In the genomic region with DNA sequence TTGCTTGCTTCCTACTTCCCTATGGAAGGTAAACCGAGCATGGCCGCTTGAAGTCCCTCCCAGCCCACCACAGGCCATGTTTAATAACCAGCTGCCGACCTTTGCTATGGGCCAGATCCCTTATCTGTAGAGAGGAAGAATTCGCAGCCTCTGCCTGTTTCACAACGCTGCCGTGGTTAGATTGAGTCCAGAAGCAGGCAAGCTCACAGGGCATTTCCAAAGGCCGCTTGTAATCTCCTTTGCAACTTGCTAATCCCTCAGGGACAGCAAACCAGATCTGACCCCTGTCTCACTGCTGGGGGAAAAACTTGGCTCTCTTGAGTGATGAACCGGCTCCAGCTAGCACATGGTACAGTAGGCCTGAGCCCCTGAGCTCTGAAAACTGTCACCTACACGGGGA, we compare ENCODE assay signal across 11 mouse cellular contexts. TPM values are rescaled to one million over a fixed set of nuclear protein-coding genes. Genes with fewer than 3 reads are reported as not detected.
DNase-seq lines count a peak whose midpoint lies in the region; ATAC-seq lines count a peak whose summit lies in the region.
"Had no signal": no experiment of that assay in that cellular context is flagged by ENCODE, and none has a peak within 500 bp of the region (broad histone marks: within the 10 kb centered on the region; RNA-seq: fewer than 3 reads in every experiment).

No protein-coding gene starts in this region.

- no peak overlapping the region for H3K4me3 ChIP-seq in heart, embryonic 15.5 days
- H3K4me3 ChIP-seq in brown adipose tissue, adult 24 weeks (ENCODE audit: insufficient read depth, low read depth, low read length) = peak overlapping the region; percentile 2; the same call in 1 of the 2 replicates
- H3K4me3 ChIP-seq in liver, embryonic 15.5 days (replicated peaks) = no peak overlapping the region
- H3K4me3 ChIP-seq: forebrain, embryonic 12.5 days had no signal

- intact Hi-C loops in heart, postnatal 25 days (cut with DNase I) = no loop called here

- no peaks in the 10 kb centered on the region for H3K36me3 ChIP-seq in heart, embryonic 15.5 days
- 0 out of 2 replicates have a peak, but pooled peaks cover 18% of the 10 kb centered on the region for H3K36me3 ChIP-seq in liver, embryonic 15.5 days (replicated peaks)
- H3K36me3 ChIP-seq: forebrain, embryonic 12.5 days had no signal

- peak overlapping the region; percentile 44 for H3K27ac ChIP-seq in heart, embryonic 15.5 days
- H3K27ac ChIP-seq in brown adipose tissue, adult 24 weeks (replicated peaks; ENCODE audit: low read depth, low read length) = peak overlapping the region; percentile 47
- peak overlapping the region; percentile 73 for H3K27ac ChIP-seq in liver, embryonic 15.5 days (replicated peaks)
- H3K27ac ChIP-seq: forebrain, embryonic 12.5 days had no signal

- ATAC-seq in heart, embryonic 15.5 days (replicated peaks; ENCODE audit: insufficient number of reproducible peaks, insufficient read depth, low FRiP score, low read depth) = no peak
- no peak for ATAC-seq in liver, embryonic 15.5 days (ENCODE audit: insufficient read depth)

- H3K9ac ChIP-seq in heart, embryonic 15.5 days = no peak overlapping the region
- H3K9ac ChIP-seq in liver, embryonic 15.5 days = no peak overlapping the region
- H3K9ac ChIP-seq: forebrain, embryonic 12.5 days had no signal

- no peaks in the 10 kb centered on the region for H3K27me3 ChIP-seq in heart, embryonic 15.5 days
- H3K27me3 ChIP-seq in liver, embryonic 15.5 days = no peaks in the 10 kb centered on the region

- no peaks in the 10 kb centered on the region for H3K9me3 ChIP-seq in heart, embryonic 15.5 days (replicated peaks)
- no peaks in the 10 kb centered on the region for H3K9me3 ChIP-seq in liver, embryonic 15.5 days (replicated peaks)
- H3K9me3 ChIP-seq: forebrain, embryonic 12.5 days had no signal

- DNase-seq in heart, postnatal 25 days (ENCODE audit: low spot score) = no peak
- peak; percentile 80 for DNase-seq in adipocyte (ENCODE audit: low spot score)
- no peak for DNase-seq in ovary, adult 18-20 months (ENCODE audit: low spot score)
- no peak for DNase-seq in gastrocnemius, postnatal 4 days (ENCODE audit: low spot score in 2 of 2)
- DNase-seq: kidney, adult 9 months; layer of hippocampus, postnatal 36 days; right cerebral cortex, adult 18-20 months had no signal

- peaks cover 64% of the 10 kb centered on the region for H3K4me1 ChIP-seq in heart, embryonic 15.5 days (replicated peaks)
- peaks cover 44% of the 10 kb centered on the region for H3K4me1 ChIP-seq in brown adipose tissue, adult 24 weeks (ENCODE audit: control insufficient read depth, insufficient read depth, insufficient read length, low read length)
- peaks cover 74% of the 10 kb centered on the region for H3K4me1 ChIP-seq in liver, embryonic 15.5 days (replicated peaks)

- no peak overlapping the region for H3K4me2 ChIP-seq in heart, embryonic 15.5 days
- H3K4me2 ChIP-seq in liver, embryonic 15.5 days = peak overlapping the region; percentile 93
- H3K4me2 ChIP-seq: forebrain, embryonic 12.5 days had no signal

- 23% methylated on average over 9 of the region's 9 CpGs for WGBS in heart, embryonic 15.5 days
- 25% methylated on average over 9 of the region's 9 CpGs for WGBS in liver, embryonic 15.5 days (ENCODE audit: insufficient replicate concordance)

RNA-seq across cellular contexts. Expression of a gene that starts 3.9 kb away (rescaled TPM):
- polyA plus RNA-seq in heart, embryonic 15.5 days (2015; fragmentation: Nextera tagmentation; extraction: Ambion mirVana) = 54.8 and 68.1 TPM in 2 replicates
- 10 to 100 TPM; 29.6 to 35.2 TPM for total RNA-seq in heart, postnatal 25 days (2021)
- 18.6 and 30.7 TPM in 2 replicates for polyA plus RNA-seq in brown adipose tissue, adult 24 weeks (2012; ENCODE audit: insufficient read depth, insufficient read length, missing spikeins)
- polyA plus RNA-seq in liver, embryonic 15.5 days (2015; fragmentation: Nextera tagmentation; extraction: Ambion mirVana) = 76.6 and 87.3 TPM in 2 replicates
- 10 to 100 TPM; 49.4 to 54.6 TPM for total RNA-seq in gastrocnemius, postnatal 4 days (2021)

RNA-seq across cellular contexts. Expression of a gene that starts 52.1 kb away (rescaled TPM):
- polyA plus RNA-seq in heart, embryonic 15.5 days (2015; fragmentation: Nextera tagmentation; extraction: Ambion mirVana) = 0.30 and 0.48 TPM in 2 replicates
- total RNA-seq in heart, postnatal 25 days (2021) = under 1 TPM in 1 of 2 experiments, not detected in 1; 0.22 TPM
- polyA plus RNA-seq in brown adipose tissue, adult 24 weeks (2012; ENCODE audit: insufficient read depth, insufficient read length, missing spikeins) = not detected in 2 replicates
- polyA plus RNA-seq in liver, embryonic 15.5 days (2015; fragmentation: Nextera tagmentation; extraction: Ambion mirVana) = 0.31 and 0.35 TPM in 2 replicates
- total RNA-seq in gastrocnemius, postnatal 4 days (2021) = not detected
- total RNA-seq: layer of hippocampus, postnatal 36 days had no signal

RNA-seq across cellular contexts. Expression of a gene that starts 53.0 kb away (rescaled TPM):
- 782 and 963 TPM in 2 replicates for polyA plus RNA-seq in heart, embryonic 15.5 days (2015; fragmentation: Nextera tagmentation; extraction: Ambion mirVana)
- 1,000 to 10,000 TPM in 1 of 2 experiments, 100 to 1,000 TPM in 1; 907 to 1,197 TPM for total RNA-seq in heart, postnatal 25 days (2021)
- polyA plus RNA-seq in brown adipose tissue, adult 24 weeks (2012; ENCODE audit: insufficient read depth, insufficient read length, missing spikeins) = 692 and 1,079 TPM in 2 replicates
- 563 and 623 TPM in 2 replicates for polyA plus RNA-seq in liver, embryonic 15.5 days (2015; fragmentation: Nextera tagmentation; extraction: Ambion mirVana)
- 100 to 1,000 TPM; 650 to 744 TPM for total RNA-seq in gastrocnemius, postnatal 4 days (2021)
